ENCODE assay signal across 8 mouse cellular contexts in the genomic region with DNA sequence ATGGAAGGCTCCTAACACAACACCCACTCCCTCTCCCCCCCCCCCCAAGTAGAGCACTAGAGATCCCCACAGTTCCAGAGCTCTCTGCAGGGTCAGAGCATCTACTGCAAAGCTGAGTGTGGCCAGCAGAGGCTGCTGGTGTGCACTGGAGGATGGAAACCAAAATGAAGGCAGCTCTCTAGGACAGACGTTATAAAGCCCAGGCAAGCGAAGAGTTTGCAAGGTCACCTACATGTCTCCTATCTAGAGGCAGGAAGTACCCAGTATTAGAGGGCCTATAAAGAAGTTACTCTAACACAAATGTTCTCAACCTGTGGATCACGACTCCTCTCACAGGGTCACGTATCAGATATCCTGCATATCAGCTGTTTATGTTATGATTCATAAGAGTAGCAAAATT.
DNase-seq lines count a peak whose midpoint lies in the region; ATAC-seq lines count a peak whose summit lies in the region.

No protein-coding gene starts in this region.

- H3K4me1 ChIP-seq in lung, embryonic 16.5 days (replicated peaks; ENCODE audit: control insufficient read depth, insufficient read depth, low read length): no peaks in the 10 kb centered on the region

- no peak overlapping the region for H3K9ac ChIP-seq in lung, embryonic 16.5 days (ENCODE audit: low read length)

- peak; percentile 56 for ATAC-seq in lung, embryonic 16.5 days (ENCODE audit: low read depth)

- no peak overlapping the region for H3K4me3 ChIP-seq in lung, embryonic 16.5 days (ENCODE audit: low read length)

- H3K9me3 ChIP-seq in lung, embryonic 16.5 days (ENCODE audit: control insufficient read depth, low read length): no peaks in the 10 kb centered on the region

- DNase-seq in urinary bladder, postnatal 25 days (ENCODE audit: low spot score): peak; percentile 9
- DNase-seq in urinary bladder, adult 2 months (ENCODE audit: low spot score): no peak
- DNase-seq in cerebellum, postnatal 25 days: peak; percentile 54 to 68
- peak; percentile 43 to 58 for DNase-seq in heart, postnatal 10 days
- peak; percentile 38 to 39 for DNase-seq in kidney, postnatal 25 days
- DNase-seq in retina, adult 2 months (ENCODE audit: low read depth, low spot score): peak; percentile 6
- no peak for DNase-seq in thymus, postnatal 10 days (ENCODE audit: low spot score in 2 of 2)

- no peaks in the 10 kb centered on the region for H3K36me3 ChIP-seq in lung, embryonic 16.5 days (ENCODE audit: control insufficient read depth, insufficient read depth, low read length)

- H3K27me3 ChIP-seq in lung, embryonic 16.5 days (ENCODE audit: control insufficient read depth, insufficient read depth, low read depth, low read length): no peaks in the 10 kb centered on the region

- WGBS in lung, embryonic 16.5 days: 44% methylated on average over 4 of the region's 4 CpGs

- H3K4me2 ChIP-seq in lung, embryonic 16.5 days (ENCODE audit: low read depth, low read length): no peak overlapping the region

- H3K27ac ChIP-seq in lung, embryonic 16.5 days (ENCODE audit: low read length): no peak overlapping the region

- intact Hi-C loops in heart, postnatal 10 days (cut with DNase I): loop anchor here (5.0 kb wide), 1 partner anchor 672 kb away; no protein-coding TSS in a partner anchor

Comparison
In these comparisons a context has a peak if more than half of its experiments do, and no peak if none do; other contexts are left out.
1. DNase-seq: peak in urinary bladder, postnatal 25 days (single experiment), cerebellum, postnatal 25 days (2 of 2), heart, postnatal 10 days (2 of 2), kidney, postnatal 25 days (2 of 2) and retina, adult 2 months (single experiment); none in urinary bladder, adult 2 months (single experiment) and thymus, postnatal 10 days (0 of 2).